Mouse (Mus musculus) hindbrain, embryonic 16.5 days (tissue): ENCODE measurements around the gene Adcy1. TPM values are rescaled to one million over a fixed set of nuclear protein-coding genes. Genes with fewer than 3 reads are reported as not detected.
A peak's percentile ranks its signal among the peaks of the same experiment; 100 is the strongest.

Experiments used
- ATAC-seq: fragments of 200-750 bp; cut with Nextera tagmentation; 2 replicates; pipeline ENCODE4 v1.8.0; 2017; ENCODE audit warnings: moderate TSS enrichment, moderate library complexity
- H3K27ac ChIP-seq: fragments of 300-500 bp; sonication (generic); 2 replicates; pipeline ENCODE4 v1.5.1; 2014; ENCODE audit warnings: low read depth, mild to moderate bottlenecking, control low read depth, low read length, moderate library complexity
- H3K27me3 ChIP-seq: fragments of 300-500 bp; sonication (generic); replicated peaks from 2 replicates; pipeline ENCODE4 v1.6.1; 2014; ENCODE audit warnings: low read length; ENCODE audit not compliant: control insufficient read depth, insufficient read depth
- H3K36me3 ChIP-seq: fragments of 300-500 bp; sonication (generic); 2 replicates; pipeline ENCODE4 v1.6.1; 2014; ENCODE audit warnings: mild to moderate bottlenecking, low read length, moderate library complexity, mixed read lengths; ENCODE audit not compliant: control insufficient read depth, insufficient read depth
- H3K4me1 ChIP-seq: fragments of 300-500 bp; sonication (generic); 2 replicates; pipeline ENCODE4 v1.6.1; 2014; ENCODE audit warnings: low read depth, low read length; ENCODE audit not compliant: control insufficient read depth, insufficient read depth
- H3K4me2 ChIP-seq: fragments of 300-500 bp; sonication (generic); 2 replicates; pipeline ENCODE4 v1.6.1; 2014; ENCODE audit warnings: mild to moderate bottlenecking, low read length, control low read depth, moderate library complexity
- H3K4me3 ChIP-seq: fragments of 300-500 bp; sonication (generic); 2 replicates; pipeline ENCODE4 v1.5.1; 2014; ENCODE audit warnings: mild to moderate bottlenecking, low read length, control low read depth, moderate library complexity
- H3K9ac ChIP-seq: fragments of 300-500 bp; sonication (generic); 2 replicates; pipeline ENCODE4 v1.6.1; 2014; ENCODE audit warnings: low read depth, mild to moderate bottlenecking, control low read depth, low read length, moderate library complexity
- H3K9me3 ChIP-seq: fragments of 300-500 bp; sonication (generic); 2 replicates; pipeline ENCODE4 v1.6.1; 2014; ENCODE audit warnings: mild to moderate bottlenecking, low read length, moderate library complexity; ENCODE audit not compliant: control insufficient read depth
- WGBS: fragments of 180-500 bp; shearing (Covaris S2); extraction: QIAGEN DNeasy Blood & Tissue Kit; methylation state at CpG from one replicate; pipeline ENCODE4 v1.1.7; 2014; 5-methylcytosine and 5-hydroxymethylcytosine counted together
- polyA plus RNA-seq: library from polyadenylated mRNA; unstranded; fragments of >200 nt; fragmentation: Nextera tagmentation; extraction: Ambion mirVana; gene quantifications from 2 replicates; pipeline ENCODE4 v1.2.1, GENCODE M21; 2015

The Adcy1 gene
- polyA plus RNA-seq, 1 experiment from 2014 or later = 15.2 TPM

- no peaks in the 10 kb centered on the region; the same call in 1 of the 2 replicates for H3K4me1 ChIP-seq
- H3K4me3 ChIP-seq = no peak overlapping the region
- no peak overlapping the region for H3K4me2 ChIP-seq
- no peak overlapping the region; the same call in 1 of the 2 replicates for H3K9ac ChIP-seq
- H3K36me3 ChIP-seq = peaks cover 18% of the 10 kb centered on the region; the same call in 1 of the 2 replicates
- peak; percentile 46; the same call in 1 of the 2 replicates for ATAC-seq
- WGBS = 81% methylated on average over 8 of the region's 8 CpGs
- no peaks in the 10 kb centered on the region for H3K9me3 ChIP-seq
- H3K27me3 ChIP-seq = no peaks in the 10 kb centered on the region
- H3K27ac ChIP-seq = no peak overlapping the region
Measured at GRCm38 (mm10) chr11:7150511-7150910, 87.2 kb downstream of the Adcy1 start.

- no peaks in the 10 kb centered on the region; the same call in 1 of the 2 replicates for H3K4me1 ChIP-seq
- no peak overlapping the region for H3K4me2 ChIP-seq
- WGBS = 94% methylated on average over 12 of the region's 12 CpGs
- peaks cover 18% of the 10 kb centered on the region; the same call in 1 of the 2 replicates for H3K36me3 ChIP-seq
- no peaks in the 10 kb centered on the region for H3K27me3 ChIP-seq
- no peak overlapping the region for H3K27ac ChIP-seq
- H3K9ac ChIP-seq = no peak overlapping the region
- no peaks in the 10 kb centered on the region for H3K9me3 ChIP-seq
- no peak overlapping the region for H3K4me3 ChIP-seq
- ATAC-seq = no peak
Measured at GRCm38 (mm10) chr11:7152371-7152770, 89.1 kb downstream of the Adcy1 start.

GRCm38 (mm10) chr11:7153081-7153480 is 89.8 kb downstream of the Adcy1 start:
- H3K4me2 ChIP-seq = no peak overlapping the region
- no peak for ATAC-seq
- H3K4me1 ChIP-seq = no peaks in the 10 kb centered on the region; the same call in 1 of the 2 replicates
- 80% methylated on average over 8 of the region's 8 CpGs for WGBS
- no peaks in the 10 kb centered on the region for H3K9me3 ChIP-seq
- no peaks in the 10 kb centered on the region for H3K27me3 ChIP-seq
- H3K9ac ChIP-seq = no peak overlapping the region
- H3K36me3 ChIP-seq = peaks cover 16% of the 10 kb centered on the region; the same call in 1 of the 2 replicates
- no peak overlapping the region for H3K4me3 ChIP-seq
- no peak overlapping the region for H3K27ac ChIP-seq

- Histone ChIP-seq H3K4me1 (peaks cover 15% of the 10 kb centered on the region), H3K9me3 (no peaks in the 10 kb centered on the region), H3K4me2 (no peak overlapping the region), H3K9ac (no peak overlapping the region), H3K4me3 (no peak overlapping the region), H3K27ac (no peak overlapping the region), H3K27me3 (no peaks in the 10 kb centered on the region), H3K36me3 (peaks cover 10% of the 10 kb centered on the region; the same call in 1 of the 2 replicates)
- ATAC-seq = no peak
- 73% methylated on average over 4 of the region's 4 CpGs for WGBS
Measured at GRCm38 (mm10) chr11:7156427-7156826, 93.1 kb downstream of the Adcy1 start.

GRCm38 (mm10) chr11:7158196-7158595 is 94.9 kb downstream of the Adcy1 start:
- Histone ChIP-seq H3K36me3 (peaks cover 6% of the 10 kb centered on the region; the same call in 1 of the 2 replicates), H3K27me3 (no peaks in the 10 kb centered on the region), H3K4me2 (no peak overlapping the region), H3K4me3 (no peak overlapping the region), H3K9ac (no peak overlapping the region), H3K4me1 (peaks cover 15% of the 10 kb centered on the region), H3K27ac (no peak overlapping the region), H3K9me3 (no peaks in the 10 kb centered on the region)
- 88% methylated on average over 6 of the region's 6 CpGs for WGBS
- ATAC-seq = no peak

GRCm38 (mm10) chr11:7160146-7160545 is 96.9 kb downstream of the Adcy1 start:
- no peak overlapping the region for H3K4me3 ChIP-seq
- H3K9me3 ChIP-seq = no peaks in the 10 kb centered on the region
- H3K36me3 ChIP-seq = no peaks in the 10 kb centered on the region
- no peak overlapping the region for H3K9ac ChIP-seq
- WGBS = 62% methylated on average over 6 of the region's 6 CpGs
- peak overlapping the region; percentile 55 for H3K27ac ChIP-seq
- H3K4me2 ChIP-seq = no peak overlapping the region
- peak; percentile 28; the same call in 1 of the 2 replicates for ATAC-seq
- no peaks in the 10 kb centered on the region for H3K27me3 ChIP-seq
- peaks cover 15% of the 10 kb centered on the region for H3K4me1 ChIP-seq

- no peaks in the 10 kb centered on the region; the same call in 1 of the 2 replicates for H3K36me3 ChIP-seq
- peaks cover 15% of the 10 kb centered on the region for H3K4me1 ChIP-seq
- H3K9me3 ChIP-seq = no peaks in the 10 kb centered on the region
- no peak overlapping the region for H3K4me3 ChIP-seq
- 31% methylated on average over 4 of the region's 4 CpGs for WGBS
- no peak overlapping the region for H3K4me2 ChIP-seq
- no peak overlapping the region for H3K9ac ChIP-seq
- ATAC-seq = peak; percentile 81
- no peaks in the 10 kb centered on the region for H3K27me3 ChIP-seq
- H3K27ac ChIP-seq = peak overlapping the region; percentile 64
Measured at GRCm38 (mm10) chr11:7160637-7161101, 97.4 kb downstream of the Adcy1 start.

GRCm38 (mm10) chr11:7161502-7162174 is 98.3 kb downstream of the Adcy1 start:
- Histone ChIP-seq H3K9ac (no peak overlapping the region), H3K4me1 (peaks cover 15% of the 10 kb centered on the region), H3K4me2 (no peak overlapping the region), H3K36me3 (no peaks in the 10 kb centered on the region; the same call in 1 of the 2 replicates), H3K9me3 (no peaks in the 10 kb centered on the region), H3K27ac (no peak overlapping the region), H3K27me3 (no peaks in the 10 kb centered on the region), H3K4me3 (no peak overlapping the region)
- WGBS = 79% methylated on average over 8 of the region's 8 CpGs
- ATAC-seq = peak; percentile 40

GRCm38 (mm10) chr11:7164416-7164815 is 101.1 kb downstream of the Adcy1 start:
- Histone ChIP-seq H3K27ac (no peak overlapping the region), H3K27me3 (no peaks in the 10 kb centered on the region)
- ATAC-seq = no peak

More at GRCm38 (mm10) chr11:7164416-7164815, 101.1 kb downstream of the Adcy1 start:
- H3K4me2 ChIP-seq = no peak overlapping the region
- peaks cover 15% of the 10 kb centered on the region for H3K4me1 ChIP-seq
- 28% methylated on average over 4 of the region's 4 CpGs for WGBS
- peaks cover 4% of the 10 kb centered on the region for H3K36me3 ChIP-seq
- no peaks in the 10 kb centered on the region for H3K9me3 ChIP-seq
- no peak overlapping the region for H3K4me3 ChIP-seq
- no peak overlapping the region for H3K9ac ChIP-seq
